Mouse (Mus musculus) right cerebral cortex, postnatal 36 days (tissue): Measurements from ENCODE around the gene Olfr784.
"Not testable (repeated sequence)": the region's sequence is repeated elsewhere in the genome, so short reads cannot be mapped to it uniquely, and the experiment has no call there.

Source experiments
- DNase-seq, 2 experiments: peaks; one replicate each; pipeline ENCODE4 v3.0.0; 2022; ENCODE audit warnings: low spot score in 2 of 2, mixed read lengths in 1 of 2

Olfr784 gene

DNA sequence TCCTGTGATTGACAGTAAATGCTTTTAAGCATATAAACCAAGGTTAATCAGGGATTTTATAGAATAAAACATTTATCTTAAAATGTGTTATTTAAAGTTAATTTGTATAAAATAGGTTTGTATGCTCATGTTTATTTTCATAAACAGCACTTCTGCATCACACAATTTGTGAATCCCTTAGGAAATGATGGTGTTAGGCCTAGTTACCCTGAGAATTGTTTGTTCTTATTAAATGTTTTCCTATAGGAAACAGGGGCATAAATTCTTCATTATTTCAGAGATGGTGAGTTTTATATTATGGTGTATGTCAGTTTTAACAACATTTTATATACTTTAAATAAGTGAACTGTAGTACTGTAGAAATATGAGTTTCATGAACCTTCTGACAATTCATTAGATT, at the start of gene Olfr784:
Gene Olfr784, plus strand, starts transcription at position 301 of the 400 bp plus-strand sequence.
- DNase-seq: no peak

DNA sequence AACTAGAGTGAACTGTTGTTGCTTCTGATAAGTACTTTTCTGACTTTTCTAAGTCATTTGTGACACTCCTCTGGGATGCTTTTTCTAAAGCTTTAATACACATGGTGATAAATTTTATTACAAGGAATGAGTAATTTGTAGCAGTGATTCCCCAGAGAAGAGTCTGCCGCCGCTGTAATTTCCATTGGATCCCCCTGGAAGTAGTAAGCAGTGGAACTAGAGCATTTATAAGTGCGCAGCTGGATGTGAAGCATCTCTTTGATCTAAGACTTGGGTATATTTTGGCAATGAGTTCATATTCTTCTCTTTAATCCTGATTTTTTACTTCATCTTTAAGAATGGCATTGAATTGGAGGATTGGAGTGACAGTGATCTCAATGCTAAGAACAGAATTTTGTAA, 35.3 kb upstream of the Olfr784 start, which contains the start of gene Olfr782:
Gene Olfr782, plus strand, starts transcription at position 301 of the 400 bp plus-strand sequence.
- no peak for DNase-seq

DNA sequence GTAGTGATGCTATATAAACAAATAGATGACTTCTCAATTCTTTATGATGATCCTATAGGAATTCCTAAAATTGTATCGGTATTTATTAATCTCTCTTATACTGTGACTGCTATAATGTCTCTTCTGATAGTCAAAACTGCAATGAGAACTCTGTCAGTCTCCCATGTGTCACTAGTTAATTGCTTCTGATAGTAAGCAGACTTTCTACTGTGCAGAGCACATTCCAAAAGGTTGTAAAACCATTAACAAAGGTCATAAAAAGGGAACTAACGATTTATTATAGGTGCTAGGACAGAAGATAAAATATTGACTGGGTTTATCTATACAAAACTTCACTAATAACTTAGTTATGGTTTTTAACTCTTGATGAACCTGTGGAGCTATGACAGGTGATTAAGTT, 31.4 kb upstream of the Olfr784 start:
- not testable (repeated sequence) for DNase-seq

DNA sequence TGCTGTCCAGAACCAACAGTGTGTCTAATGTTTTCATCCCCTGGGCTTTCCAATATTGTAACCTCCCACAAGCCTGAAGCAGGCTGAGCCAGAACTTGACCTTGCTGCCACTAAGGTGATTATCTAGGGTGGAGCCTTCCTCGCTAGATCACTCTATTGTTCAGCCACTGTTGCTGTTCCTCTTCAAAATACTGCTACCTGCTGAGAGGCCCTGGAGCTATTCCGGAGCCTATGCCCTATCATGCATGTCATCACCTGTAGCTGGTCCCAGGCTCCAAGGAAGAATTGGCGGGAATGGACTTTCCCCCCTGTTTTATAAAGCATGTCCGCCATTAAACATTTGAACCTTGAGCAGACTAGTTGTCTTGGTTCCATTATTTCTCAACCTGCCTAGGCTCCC, 27.4 kb upstream of the Olfr784 start:
- not testable (repeated sequence) for DNase-seq

DNA sequence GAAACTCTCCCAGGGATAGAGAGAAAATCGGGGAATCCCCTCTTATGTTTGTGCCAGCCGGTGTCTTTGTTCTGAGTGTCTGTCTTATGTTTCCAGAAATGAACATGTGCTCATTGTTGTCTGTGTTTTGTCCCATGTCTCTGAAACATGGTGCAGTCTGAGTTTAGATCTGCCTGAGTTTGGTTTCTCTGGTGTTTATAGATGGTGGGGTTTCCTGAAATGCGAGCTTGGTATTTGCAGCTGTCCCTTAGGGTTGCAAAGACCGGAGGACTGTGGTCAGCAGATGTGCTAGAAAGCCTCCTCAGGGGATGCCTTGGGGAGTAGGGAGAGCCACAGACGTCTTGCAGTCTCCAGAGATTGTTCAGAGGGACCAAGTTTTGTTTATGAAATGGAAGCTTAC, 26.6 kb upstream of the Olfr784 start:
- DNase-seq: no peak

DNA sequence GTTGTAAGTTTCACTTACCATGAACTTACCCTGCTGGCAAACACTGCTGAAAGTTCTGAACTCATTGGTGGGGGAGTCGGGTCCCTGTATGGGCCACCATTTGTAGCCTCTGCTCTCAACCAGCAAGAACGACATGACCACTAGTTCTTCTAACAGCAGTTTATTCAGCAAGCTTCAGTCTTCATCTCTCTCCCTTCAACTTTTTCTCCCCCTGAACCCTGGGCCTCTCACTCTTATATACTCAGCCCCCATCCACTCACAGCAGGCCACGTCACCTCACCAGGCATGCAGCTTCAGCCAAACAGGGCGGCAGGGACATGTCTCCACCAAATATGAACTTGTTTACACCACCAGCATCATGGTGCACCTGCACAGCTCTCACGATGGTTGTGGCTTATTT, 9.8 kb upstream of the Olfr784 start:
- not testable (repeated sequence) for DNase-seq

DNA sequence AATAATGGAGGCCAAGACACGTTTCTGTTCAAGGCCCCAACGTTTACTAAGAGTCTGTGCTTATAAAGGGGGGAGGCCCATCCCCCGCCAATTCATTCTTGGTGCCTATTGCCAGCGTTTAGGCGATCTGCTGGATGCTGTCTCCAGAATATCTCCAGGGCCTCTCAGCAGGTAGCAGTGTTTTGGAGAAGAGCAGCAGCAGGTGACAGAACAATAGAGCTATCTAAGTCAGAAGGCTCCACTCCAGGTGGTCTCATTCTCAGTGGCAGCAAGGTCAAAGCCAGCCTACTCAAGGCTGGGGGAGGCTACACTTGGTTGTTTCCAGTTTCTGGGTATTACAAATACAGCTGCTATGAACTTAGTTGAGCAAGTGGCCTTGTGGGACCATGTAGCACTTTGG, 17.0 kb downstream of the Olfr784 start:
- DNase-seq: no peak

DNA sequence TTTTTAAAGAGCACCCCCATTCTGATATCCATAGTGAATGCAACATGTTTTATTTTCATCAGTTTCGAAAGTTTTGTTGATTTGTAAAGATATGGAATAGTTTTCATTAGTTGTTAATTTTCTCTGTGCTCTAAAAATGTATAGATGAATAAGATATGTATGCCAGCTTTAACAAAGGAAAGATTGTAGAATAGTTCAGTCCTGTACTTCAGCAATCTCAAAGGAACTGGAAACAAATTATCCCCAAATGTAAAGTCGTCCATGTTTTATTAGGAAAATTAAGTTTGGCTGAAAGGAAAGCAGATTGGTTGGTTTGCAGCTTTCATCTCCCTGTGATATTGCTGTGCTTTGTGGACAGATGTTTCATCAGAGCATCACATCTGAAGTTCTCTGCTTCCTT, 21.2 kb downstream of the Olfr784 start, which contains the start of gene Olfr785:
Gene Olfr785, plus strand, starts transcription at position 301 of the 400 bp plus-strand sequence.
- DNase-seq: no peak

DNA sequence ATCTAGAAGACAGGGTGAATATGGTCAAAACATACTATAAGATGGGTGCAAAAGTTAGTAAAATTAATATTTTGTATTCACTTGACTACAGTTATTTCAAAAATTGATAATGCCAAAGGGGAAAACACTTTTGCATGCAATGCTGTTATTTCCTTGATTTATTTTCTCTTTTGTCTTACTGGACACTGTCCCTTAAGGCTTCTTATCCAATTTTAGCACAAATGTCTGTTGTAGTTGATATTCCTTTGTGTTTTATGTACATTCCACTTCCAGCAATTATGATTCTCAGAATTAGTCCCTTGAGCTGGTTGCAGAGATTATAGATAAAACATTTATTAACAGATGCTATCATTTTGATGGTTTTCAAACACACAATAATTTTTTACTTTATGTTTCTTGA, 43.1 kb downstream of the Olfr784 start, which contains the start of gene Olfr786:
Gene Olfr786, plus strand, starts transcription at position 301 of the 400 bp plus-strand sequence.
- no peak for DNase-seq
